Mouse (Mus musculus): ENCODE measurements around the gene Trim59. TPM values are rescaled to one million over a fixed set of nuclear protein-coding genes. Genes with fewer than 3 reads are reported as not detected.
"Not testable (repeated sequence)": the region's sequence is repeated elsewhere in the genome, so short reads cannot be mapped to it uniquely, and the experiment has no call there.

Gene Trim59
- 1 to 10 TPM; 3.8 to 3.9 TPM for total RNA-seq (2021)
- long read RNA-seq, experiment 1, partial matches to known transcripts, result 0 of 3 reads
- long read RNA-seq, experiment 1, other reads (novel, unspliced or antisense), result 1 of 3 reads
- long read RNA-seq, experiment 2, partial matches to known transcripts, result 2 of 4 reads
- long read RNA-seq, experiment 2, other reads (novel, unspliced or antisense), result 2 of 4 reads

GRCm38 (mm10) chr3:69044645-69045399, at the start of gene Trim59:
Gene Trim59 (minus strand): TSS chr3:69044755.
- intact Hi-C loops (cut with DNase I; ENCODE audit: low total_unique reads), result no loop called here
- peak; percentile 85 for DNase-seq

- intact Hi-C loops (cut with DNase I; ENCODE audit: low total_unique reads), result no loop called here
Measured at GRCm38 (mm10) chr3:69064005-69064404, 19.4 kb upstream of the Trim59 start.

GRCm38 (mm10) chr3:69062764-69063163, 18.2 kb upstream of the Trim59 start:
- DNase-seq, result no peak
- intact Hi-C loops (cut with DNase I; ENCODE audit: low total_unique reads), result no loop called here

More at GRCm38 (mm10) chr3:69064005-69064404, 19.4 kb upstream of the Trim59 start:
- DNase-seq, result no peak

- no peak for DNase-seq
- intact Hi-C loops (cut with DNase I; ENCODE audit: low total_unique reads), result no loop called here
Measured at GRCm38 (mm10) chr3:69060672-69061071, 16.1 kb upstream of the Trim59 start.

- no peak for DNase-seq
- intact Hi-C loops (cut with DNase I; ENCODE audit: low total_unique reads), result no loop called here
Measured at GRCm38 (mm10) chr3:69055871-69056270, 11.3 kb upstream of the Trim59 start.

- DNase-seq, result no peak
- intact Hi-C loops (cut with DNase I; ENCODE audit: low total_unique reads), result no loop called here
Measured at GRCm38 (mm10) chr3:69054760-69055432, 10.3 kb upstream of the Trim59 start.

GRCm38 (mm10) chr3:69051894-69052293, 7.3 kb upstream of the Trim59 start:
- intact Hi-C loops (cut with DNase I; ENCODE audit: low total_unique reads), result no loop called here
- no peak for DNase-seq

- DNase-seq, result no peak
- intact Hi-C loops (cut with DNase I; ENCODE audit: low total_unique reads), result no loop called here
Measured at GRCm38 (mm10) chr3:69049011-69049410, 4.5 kb upstream of the Trim59 start.

- DNase-seq, result no peak
- intact Hi-C loops (cut with DNase I; ENCODE audit: low total_unique reads), result no loop called here
Measured at GRCm38 (mm10) chr3:69047684-69048083, 3.1 kb upstream of the Trim59 start.

GRCm38 (mm10) chr3:69046509-69046908, 2.0 kb upstream of the Trim59 start:
- intact Hi-C loops (cut with DNase I; ENCODE audit: low total_unique reads), result no loop called here
- no peak for DNase-seq

- DNase-seq, result no peak
- intact Hi-C loops (cut with DNase I; ENCODE audit: low total_unique reads), result no loop called here
Measured at GRCm38 (mm10) chr3:69045750-69046149, 1.2 kb upstream of the Trim59 start.

- intact Hi-C loops (cut with DNase I; ENCODE audit: low total_unique reads), result no loop called here
- DNase-seq, result no peak
Measured at GRCm38 (mm10) chr3:69045400-69045703, 797 bp upstream of the Trim59 start.

GRCm38 (mm10) chr3:69044167-69044591, 376 bp downstream of the Trim59 start:
- DNase-seq, result no peak
- intact Hi-C loops (cut with DNase I; ENCODE audit: low total_unique reads), result no loop called here

GRCm38 (mm10) chr3:69041298-69041697, 3.3 kb downstream of the Trim59 start:
- intact Hi-C loops (cut with DNase I; ENCODE audit: low total_unique reads), result no loop called here
- DNase-seq, result no peak

- no peak for DNase-seq
- intact Hi-C loops (cut with DNase I; ENCODE audit: low total_unique reads), result no loop called here
Measured at GRCm38 (mm10) chr3:69040105-69040504, 4.5 kb downstream of the Trim59 start.

- DNase-seq, result no peak
- intact Hi-C loops (cut with DNase I; ENCODE audit: low total_unique reads), result no loop called here
Measured at GRCm38 (mm10) chr3:69026133-69026783, 18.3 kb downstream of the Trim59 start.

GRCm38 (mm10) chr3:69020764-69021163, 23.8 kb downstream of the Trim59 start:
- intact Hi-C loops (cut with DNase I; ENCODE audit: low total_unique reads), result no loop called here
- DNase-seq, result no peak

- intact Hi-C loops (cut with DNase I; ENCODE audit: low total_unique reads), result no loop called here
- no peak for DNase-seq
Measured at GRCm38 (mm10) chr3:69020285-69020684, 24.3 kb downstream of the Trim59 start.

- intact Hi-C loops (cut with DNase I; ENCODE audit: low total_unique reads), result not testable (repeated sequence)
Measured at GRCm38 (mm10) chr3:69018635-69019034, 25.9 kb downstream of the Trim59 start.

GRCm38 (mm10) chr3:69017181-69017580, 27.4 kb downstream of the Trim59 start:
- DNase-seq, result no peak
- intact Hi-C loops (cut with DNase I; ENCODE audit: low total_unique reads), result no loop called here

More at GRCm38 (mm10) chr3:69018635-69019034, 25.9 kb downstream of the Trim59 start:
- DNase-seq, result not testable (repeated sequence)

All from gastrocnemius, postnatal 14 days (tissue).